Mouse (Mus musculus): ENCODE results near the gene Cdc37l1. TPM values are rescaled to one million over a fixed set of nuclear protein-coding genes. Genes with fewer than 3 reads are reported as not detected.

Gene Cdc37l1
- total RNA-seq, 1 experiment = 46.8 TPM

DNA sequence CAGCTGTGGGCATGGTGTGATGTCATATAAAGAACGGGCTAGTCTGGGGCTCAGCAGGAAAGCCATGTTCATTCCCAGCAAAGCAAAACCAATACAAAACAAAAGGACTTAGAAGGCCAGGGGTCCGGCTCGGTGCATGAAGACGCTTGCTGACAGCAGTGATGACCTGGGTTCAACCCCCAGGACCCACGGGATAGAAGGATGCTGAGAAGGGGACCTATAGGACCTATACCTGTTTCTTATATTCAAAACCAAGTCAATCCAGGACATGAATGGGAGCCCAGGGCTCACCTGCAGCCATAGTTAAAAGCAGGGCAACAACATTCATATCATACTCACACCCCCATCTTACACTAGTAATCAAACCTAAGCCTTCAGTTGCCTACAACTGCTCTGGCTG lies 72.9 kb downstream of the Cdc37l1 start:
- in situ Hi-C loops (cut with MboI; ENCODE audit: low sequenced_read_pairs in 2 of 2, unreplicated experiment in 2 of 2) = loop anchor here in 1 of 2 experiments (10.0 to 25.0 kb wide), 2 partner anchors 276 to 292 kb away; no protein-coding TSS in a partner anchor
- TF ChIP-seq ZNF384 (IDR thresholded peaks at IDR 0.05; ENCODE audit: low read depth, low read length) (no peak), HCFC1 (IDR thresholded peaks at IDR 0.05; ENCODE audit: borderline replicate concordance, insufficient read depth, low read length) (no peak), CHD2 (IDR thresholded peaks at IDR 0.05; ENCODE audit: low read depth, low read length) (no peak), MAFK (IDR thresholded peaks at IDR 0.05; ENCODE audit: insufficient read depth, low read depth, low read length) (no peak), ZC3H11A (IDR thresholded peaks at IDR 0.05; ENCODE audit: borderline replicate concordance, low read depth, low read length) (no peak)
- Histone ChIP-seq H3K4me3 (ENCODE audit: insufficient read depth in 1 of 2, low read depth in 1 of 2, low read length in 2 of 2, poor library complexity in 1 of 2, severe bottlenecking in 1 of 2) (no peak overlapping the region), H3K4me1 (ENCODE audit: control insufficient read depth in 2 of 2, insufficient read depth in 2 of 2, low read length in 2 of 2, poor library complexity in 1 of 2) (peaks cover 9 to 14% of the 10 kb centered on the region in 2 experiments; a peak in 3 of 4 replicates), H3K27ac (ENCODE audit: insufficient read depth, low read depth, low read length, poor library complexity, severe bottlenecking) (no peak overlapping the region), H3K9me3 (ENCODE audit: control insufficient read depth, insufficient read depth, low read depth, low read length) (no peaks in the 10 kb centered on the region), H3K9ac (ENCODE audit: insufficient read depth, low read depth, low read length, poor library complexity, severe bottlenecking) (no peak overlapping the region), H3K36me3 (ENCODE audit: control insufficient read depth, insufficient read depth, low read length, poor library complexity, severe bottlenecking) (no peaks in the 10 kb centered on the region)
- no peak for DNase-seq (ENCODE audit: low read depth, low spot score)

DNA sequence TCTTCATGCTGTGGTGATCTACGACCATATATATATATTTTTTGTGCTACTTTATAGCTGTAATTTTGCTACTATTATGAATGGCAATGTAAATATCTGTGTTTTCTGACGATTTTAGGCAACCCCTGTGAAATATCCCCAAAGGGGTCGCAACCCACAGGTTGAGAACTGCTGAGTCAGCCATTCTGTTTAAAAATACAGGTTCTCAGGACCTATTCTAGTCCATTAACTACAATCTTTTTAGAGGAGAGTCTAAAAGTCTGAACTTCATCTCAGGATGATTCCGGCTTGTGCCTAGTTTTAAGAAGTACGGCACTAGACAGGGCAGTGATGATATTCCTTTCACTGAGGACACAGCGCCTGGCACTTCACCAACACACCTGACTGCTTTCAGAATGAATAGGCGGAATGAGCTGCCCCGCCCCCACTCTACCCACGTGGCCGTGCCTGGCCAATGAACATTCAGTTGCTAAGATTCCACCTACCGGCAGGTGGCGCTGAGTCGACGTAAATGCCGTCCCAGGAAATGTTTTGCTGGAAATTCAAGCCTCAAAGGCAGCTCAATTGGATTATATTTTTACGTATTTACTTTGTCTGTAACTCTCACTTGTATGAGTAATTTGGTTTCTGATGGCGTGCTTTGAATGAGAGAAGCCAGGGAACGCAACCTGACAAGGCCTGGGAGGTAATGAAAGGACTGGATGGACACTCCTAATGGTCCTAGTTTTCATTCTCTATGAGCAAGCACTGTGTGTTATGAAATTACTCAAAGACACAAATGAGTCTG lies 73.6 kb downstream of the Cdc37l1 start:
- H3K36me3 ChIP-seq (ENCODE audit: control insufficient read depth, insufficient read depth, low read length, poor library complexity, severe bottlenecking) = no peaks in the 10 kb centered on the region
- peak overlapping the region in 1 of 2 experiments; percentile 42; a peak in 2 of 4 replicates for H3K4me3 ChIP-seq (ENCODE audit: insufficient read depth in 1 of 2, low read depth in 1 of 2, low read length in 2 of 2, poor library complexity in 1 of 2, severe bottlenecking in 1 of 2)
- H3K9me3 ChIP-seq (ENCODE audit: control insufficient read depth, insufficient read depth, low read depth, low read length) = no peaks in the 10 kb centered on the region
- peak; percentile 52 for TF ChIP-seq CHD2 (IDR thresholded peaks at IDR 0.05; ENCODE audit: low read depth, low read length)
- no peak for TF ChIP-seq ZNF384 (IDR thresholded peaks at IDR 0.05; ENCODE audit: low read depth, low read length)
- peak; percentile 98 for TF ChIP-seq MAFK (IDR thresholded peaks at IDR 0.05; ENCODE audit: insufficient read depth, low read depth, low read length)
- TF ChIP-seq ZC3H11A (IDR thresholded peaks at IDR 0.05; ENCODE audit: borderline replicate concordance, low read depth, low read length) = no peak; the same call in 1 of the 2 replicates
- TF ChIP-seq HCFC1 (IDR thresholded peaks at IDR 0.05; ENCODE audit: borderline replicate concordance, insufficient read depth, low read length) = no peak
- H3K4me1 ChIP-seq (ENCODE audit: control insufficient read depth in 2 of 2, insufficient read depth in 2 of 2, low read length in 2 of 2, poor library complexity in 1 of 2) = peaks cover 11 to 12% of the 10 kb centered on the region in 2 experiments; a peak in 3 of 4 replicates
- in situ Hi-C loops (cut with MboI; ENCODE audit: low sequenced_read_pairs in 2 of 2, unreplicated experiment in 2 of 2) = loop anchor here in 1 of 2 experiments (10.0 to 25.0 kb wide), 2 partner anchors 276 to 291 kb away; no protein-coding TSS in a partner anchor
- H3K27ac ChIP-seq (ENCODE audit: insufficient read depth, low read depth, low read length, poor library complexity, severe bottlenecking) = no peak overlapping the region
- H3K9ac ChIP-seq (ENCODE audit: insufficient read depth, low read depth, low read length, poor library complexity, severe bottlenecking) = no peak overlapping the region; the same call in 1 of the 2 replicates
- DNase-seq (ENCODE audit: low read depth, low spot score) = peak; percentile 87

DNA sequence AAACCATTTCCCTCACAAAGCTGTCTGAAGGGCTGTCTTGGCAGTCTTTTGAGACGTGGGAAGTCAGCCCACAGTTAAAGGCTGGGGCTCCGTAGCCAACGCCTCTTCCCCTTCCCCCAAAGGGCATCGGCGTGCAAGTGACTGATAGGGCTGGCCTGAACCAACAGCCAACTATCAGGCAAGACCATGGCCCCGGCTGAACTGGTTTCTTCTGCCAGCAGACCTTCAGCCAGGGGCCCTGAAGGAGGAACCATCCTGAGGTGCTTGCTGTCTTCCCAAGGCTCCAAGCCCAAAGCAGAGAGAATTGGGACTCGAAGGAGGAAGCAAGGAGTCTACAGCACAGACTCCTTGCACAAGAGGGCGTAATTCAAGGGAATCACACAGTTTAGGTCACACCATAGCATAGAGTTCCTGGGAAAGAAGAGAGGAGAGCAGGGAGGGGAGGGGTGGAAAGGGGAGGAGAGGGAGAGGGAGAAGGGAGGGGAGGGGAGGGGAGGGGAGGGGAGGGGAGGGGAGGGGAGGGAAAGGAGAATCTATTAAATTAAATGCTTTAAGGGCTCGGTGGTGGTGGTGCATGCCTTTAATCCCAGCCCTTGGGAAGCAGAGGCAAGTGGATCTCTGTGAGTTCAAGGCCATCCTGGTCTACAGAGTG lies 74.4 kb downstream of the Cdc37l1 start:
- in situ Hi-C loops (cut with MboI; ENCODE audit: low sequenced_read_pairs in 2 of 2, unreplicated experiment in 2 of 2) = loop anchor here in 1 of 2 experiments (10.0 to 25.0 kb wide), 2 partner anchors 277 to 290 kb away; no protein-coding TSS in a partner anchor
- Histone ChIP-seq H3K4me3 (ENCODE audit: insufficient read depth in 1 of 2, low read depth in 1 of 2, low read length in 2 of 2, poor library complexity in 1 of 2, severe bottlenecking in 1 of 2) (peak overlapping the region in 1 of 2 experiments; percentile 42; a peak in 2 of 4 replicates), H3K27ac (ENCODE audit: insufficient read depth, low read depth, low read length, poor library complexity, severe bottlenecking) (peak overlapping the region; percentile 37), H3K36me3 (ENCODE audit: control insufficient read depth, insufficient read depth, low read length, poor library complexity, severe bottlenecking) (no peaks in the 10 kb centered on the region; the same call in 1 of the 2 replicates), H3K9me3 (ENCODE audit: control insufficient read depth, insufficient read depth, low read depth, low read length) (no peaks in the 10 kb centered on the region), H3K9ac (ENCODE audit: insufficient read depth, low read depth, low read length, poor library complexity, severe bottlenecking) (peak overlapping the region; percentile 8; the same call in 1 of the 2 replicates), H3K4me1 (ENCODE audit: control insufficient read depth in 2 of 2, insufficient read depth in 2 of 2, low read length in 2 of 2, poor library complexity in 1 of 2) (peaks cover 11 to 13% of the 10 kb centered on the region in 2 experiments; a peak in 3 of 4 replicates)
- TF ChIP-seq ZNF384 (IDR thresholded peaks at IDR 0.05; ENCODE audit: low read depth, low read length) (no peak), ZC3H11A (IDR thresholded peaks at IDR 0.05; ENCODE audit: borderline replicate concordance, low read depth, low read length) (no peak), CHD2 (IDR thresholded peaks at IDR 0.05; ENCODE audit: low read depth, low read length) (no peak), HCFC1 (IDR thresholded peaks at IDR 0.05; ENCODE audit: borderline replicate concordance, insufficient read depth, low read length) (no peak), MAFK (IDR thresholded peaks at IDR 0.05; ENCODE audit: insufficient read depth, low read depth, low read length) (no peak)
- DNase-seq (ENCODE audit: low read depth, low spot score) = no peak

DNA sequence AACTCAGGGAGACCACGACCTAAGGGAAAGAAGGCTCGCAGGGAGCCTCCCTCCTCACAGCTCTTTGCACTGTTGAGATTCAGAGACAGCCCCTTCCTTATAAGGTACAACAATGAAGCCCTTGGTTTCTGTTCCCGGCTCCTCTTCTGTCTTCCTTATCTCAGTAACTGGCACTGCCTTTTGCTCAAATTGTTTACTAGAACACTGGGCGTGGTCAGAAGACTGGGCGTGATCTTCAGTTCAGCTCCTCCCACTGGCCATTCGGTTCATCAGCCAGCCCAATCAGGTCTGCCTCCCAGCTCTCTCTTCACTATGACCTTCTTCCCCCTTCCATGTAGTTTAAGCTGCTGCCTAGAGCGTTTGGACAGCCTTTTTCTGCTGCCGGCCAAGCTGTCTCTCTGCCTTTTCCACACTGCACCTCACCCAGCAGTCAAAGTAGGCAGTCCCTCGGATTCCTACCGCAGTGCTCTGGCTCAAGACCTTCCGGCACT lies 76.9 kb downstream of the Cdc37l1 start:
- Histone ChIP-seq H3K27ac (ENCODE audit: insufficient read depth, low read depth, low read length, poor library complexity, severe bottlenecking) (peak overlapping the region; percentile 95), H3K4me1 (ENCODE audit: control insufficient read depth in 2 of 2, insufficient read depth in 2 of 2, low read length in 2 of 2, poor library complexity in 1 of 2) (peaks cover 10 to 11% of the 10 kb centered on the region in 2 experiments; a peak in 3 of 4 replicates), H3K36me3 (ENCODE audit: control insufficient read depth, insufficient read depth, low read length, poor library complexity, severe bottlenecking) (no peaks in the 10 kb centered on the region; the same call in 1 of the 2 replicates), H3K9ac (ENCODE audit: insufficient read depth, low read depth, low read length, poor library complexity, severe bottlenecking) (peak overlapping the region; percentile 53), H3K4me3 (ENCODE audit: insufficient read depth in 1 of 2, low read depth in 1 of 2, low read length in 2 of 2, poor library complexity in 1 of 2, severe bottlenecking in 1 of 2) (peak overlapping the region; percentile 60 to 62), H3K9me3 (ENCODE audit: control insufficient read depth, insufficient read depth, low read depth, low read length) (no peaks in the 10 kb centered on the region)
- in situ Hi-C loops (cut with MboI; ENCODE audit: low sequenced_read_pairs in 2 of 2, unreplicated experiment in 2 of 2) = loop anchor here in 1 of 2 experiments (10.0 to 25.0 kb wide), 2 partner anchors 280 to 288 kb away; no protein-coding TSS in a partner anchor
- DNase-seq (ENCODE audit: low read depth, low spot score) = peak; percentile 77
- no peak for TF ChIP-seq CHD2 (IDR thresholded peaks at IDR 0.05; ENCODE audit: low read depth, low read length)
- TF ChIP-seq ZNF384 (IDR thresholded peaks at IDR 0.05; ENCODE audit: low read depth, low read length) = no peak
- TF ChIP-seq ZC3H11A (IDR thresholded peaks at IDR 0.05; ENCODE audit: borderline replicate concordance, low read depth, low read length) = no peak

Data from ES-E14 (cell line).